Mouse (Mus musculus) urinary bladder, postnatal 14 days (tissue): ENCODE results near the gene Iqcg.

Experiments used
- DNase-seq: peaks from one replicate; pipeline ENCODE4 v3.0.0; 2021; ENCODE audit warnings: low spot score

Gene Iqcg

DNA sequence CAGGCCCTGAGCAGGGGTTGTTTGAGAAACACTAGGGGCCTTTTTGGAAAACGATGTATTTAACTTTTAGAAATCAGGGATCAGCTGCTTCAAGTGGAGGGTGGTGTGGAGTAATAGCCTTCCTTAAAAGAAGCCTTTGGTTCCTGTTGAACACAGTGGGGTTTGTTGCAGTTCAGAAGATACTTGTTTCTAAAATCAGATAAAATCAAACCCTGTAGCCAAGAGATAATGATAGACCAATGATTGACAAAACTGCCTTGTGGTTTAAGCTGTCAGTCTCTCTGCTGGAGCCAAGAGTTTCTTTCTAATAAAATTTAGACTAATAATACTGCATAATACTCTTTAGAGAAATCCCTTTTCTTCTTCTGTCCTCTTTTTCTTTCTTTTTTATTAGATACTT lies 75.8 kb downstream of the Iqcg start:
- no peak for DNase-seq

DNA sequence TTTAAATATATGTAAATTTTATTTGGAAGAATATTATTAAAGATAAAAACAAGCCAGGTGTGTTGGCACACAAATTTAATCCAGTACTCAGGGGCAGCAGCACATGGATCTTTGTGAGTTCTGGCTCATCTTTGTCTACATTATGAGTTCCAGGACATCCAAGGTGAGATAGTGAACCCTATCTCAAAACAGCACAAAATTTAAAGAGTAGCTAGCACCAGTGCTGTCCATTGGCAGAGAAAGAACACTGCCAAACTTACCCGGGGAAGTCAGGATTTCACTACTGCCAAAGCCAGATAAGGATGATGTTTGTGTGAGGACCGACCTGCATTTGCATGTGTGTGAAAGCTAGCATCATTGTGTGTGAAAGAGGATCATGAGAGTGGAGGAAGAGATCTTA lies 83.0 kb downstream of the Iqcg start:
- no peak for DNase-seq

GRCm38 (mm10) chr16:32972535-32972934 lies 83.5 kb downstream of the Iqcg start:
- no peak for DNase-seq
